Mouse (Mus musculus): ENCODE results near the gene Ctnnbl1.
A peak's percentile ranks its signal among the peaks of the same experiment; 100 is the strongest.

Ctnnbl1 gene

GRCm38 (mm10) chr2:157736854-157737850 lies at the start of gene Ctnnbl1:
Gene Ctnnbl1 (plus strand): TSS chr2:157737401.
- DNase-seq (ENCODE audit: low read depth, low spot score) = peak; percentile 100

DNA sequence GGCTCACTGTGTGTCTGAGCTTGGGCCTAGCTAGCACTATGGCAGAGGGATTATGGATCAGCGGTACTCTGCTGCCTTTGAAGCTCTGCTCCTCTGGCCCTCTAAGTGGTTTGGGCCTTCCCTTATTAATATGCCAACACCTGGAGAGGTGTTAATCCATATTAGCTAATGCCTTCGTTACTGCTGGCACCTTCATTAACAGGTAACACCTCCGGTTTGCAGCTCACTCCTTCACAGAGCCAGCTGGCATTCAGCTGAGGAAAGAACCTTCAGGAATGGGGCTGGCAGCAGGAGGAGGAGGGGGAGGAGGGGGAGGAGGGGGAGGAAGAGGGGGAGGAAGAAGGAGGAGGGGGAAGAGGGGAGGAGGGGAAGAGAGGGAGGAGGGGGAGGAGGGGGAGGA lies 49.7 kb upstream of the Ctnnbl1 start:
- DNase-seq (ENCODE audit: low read depth, low spot score) = no peak

- DNase-seq (ENCODE audit: low read depth, low spot score) = no peak
These were observed 45.7 kb upstream of the Ctnnbl1 start for GRCm38 (mm10) chr2:157691266-157692105.

DNA sequence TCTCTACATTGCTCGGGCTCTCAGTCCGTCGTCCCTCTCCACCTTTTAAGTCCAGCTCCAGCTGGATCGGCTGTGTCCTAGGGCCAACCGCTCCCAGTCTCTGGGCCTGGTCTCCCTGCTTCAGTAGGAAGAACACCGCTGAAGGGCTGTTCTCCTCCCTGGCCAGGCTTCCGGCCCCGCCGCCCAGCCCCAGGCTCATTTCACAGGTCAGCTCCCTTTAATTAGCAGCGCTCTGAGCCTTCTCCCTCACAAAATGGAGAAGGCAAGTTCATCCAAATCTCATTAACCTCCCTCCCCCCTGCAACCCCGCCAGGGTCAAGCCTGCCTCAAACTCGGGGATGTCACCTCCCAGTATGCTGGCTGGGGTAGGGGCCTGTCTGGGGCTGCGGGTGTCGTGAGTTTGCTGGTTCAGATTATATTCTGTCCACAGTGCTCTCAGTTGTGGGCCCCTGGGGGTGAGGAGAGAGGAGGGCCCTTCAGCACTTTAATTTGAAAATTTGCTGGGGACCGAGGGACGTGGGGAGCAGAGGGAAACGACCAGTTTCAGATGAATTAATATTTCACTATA lies 44.8 kb upstream of the Ctnnbl1 start:
- no peak for DNase-seq (ENCODE audit: low read depth, low spot score)

DNA sequence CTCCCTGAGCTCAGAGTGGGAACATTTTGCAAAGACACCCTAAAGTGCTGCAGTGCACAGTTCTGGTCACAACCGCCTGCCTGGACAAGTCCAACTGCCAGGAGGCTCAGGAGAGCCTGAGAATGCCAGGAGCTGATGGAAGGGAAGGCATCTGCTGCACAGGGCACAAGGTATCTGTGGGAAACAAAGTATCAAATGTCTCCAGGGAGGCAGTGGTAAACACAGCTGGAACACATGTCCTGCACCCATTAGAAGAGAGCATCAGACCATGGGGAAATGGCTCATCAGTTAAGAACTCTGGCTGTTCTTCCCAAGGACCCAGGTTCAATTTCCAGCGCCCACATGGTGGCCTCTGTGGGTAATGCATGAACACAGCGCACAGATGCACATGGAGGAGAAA lies 43.6 kb upstream of the Ctnnbl1 start:
- DNase-seq (ENCODE audit: low read depth, low spot score) = peak; percentile 6

DNA sequence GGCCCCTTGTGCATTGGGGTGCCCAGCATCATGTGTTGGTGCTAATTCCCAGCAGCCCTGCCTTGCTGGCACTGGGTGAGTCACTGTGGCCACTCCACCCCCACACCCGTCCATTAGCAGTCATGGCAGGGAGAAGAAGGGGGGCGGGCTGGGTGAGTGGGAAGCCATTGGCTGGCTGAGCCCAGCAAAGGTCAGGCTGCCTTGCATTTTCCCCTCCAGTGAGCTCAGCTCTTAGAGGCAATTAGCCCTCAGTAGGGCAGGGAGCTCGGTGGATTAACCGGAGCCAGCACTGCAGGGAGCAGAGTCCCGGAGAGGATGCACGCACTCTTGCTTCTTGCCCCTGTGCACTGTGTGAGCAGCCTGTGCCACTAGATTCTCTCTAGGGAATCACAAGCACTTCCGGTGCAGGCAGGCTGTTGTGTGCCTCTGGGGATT lies 40.9 kb upstream of the Ctnnbl1 start:
- DNase-seq (ENCODE audit: low read depth, low spot score) = no peak

DNA sequence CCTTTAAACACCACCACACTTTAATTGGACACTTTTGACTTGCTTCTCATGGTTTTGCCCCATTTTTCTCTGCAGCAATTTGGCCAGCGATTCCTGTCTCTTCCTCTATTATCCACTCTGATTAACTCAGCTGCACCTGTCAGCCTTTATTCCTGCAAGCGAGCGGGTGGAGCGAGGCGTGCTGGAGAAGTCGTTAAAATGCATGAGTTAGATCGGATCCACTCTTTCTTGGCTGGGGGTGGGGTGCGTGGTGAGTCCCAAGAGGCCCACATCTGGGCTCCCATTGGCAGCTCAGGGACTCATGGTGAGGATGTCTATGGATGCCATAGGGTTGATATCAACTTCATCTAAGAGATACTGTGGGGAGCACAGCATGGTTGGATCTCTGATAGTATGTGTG lies 34.0 kb upstream of the Ctnnbl1 start:
- DNase-seq (ENCODE audit: low read depth, low spot score) = no peak

- no peak for DNase-seq (ENCODE audit: low read depth, low spot score)
These were observed 32.0 kb upstream of the Ctnnbl1 start for GRCm38 (mm10) chr2:157704991-157705776.

GRCm38 (mm10) chr2:157705777-157706158 lies 31.4 kb upstream of the Ctnnbl1 start:
- DNase-seq (ENCODE audit: low read depth, low spot score) = no peak

DNA sequence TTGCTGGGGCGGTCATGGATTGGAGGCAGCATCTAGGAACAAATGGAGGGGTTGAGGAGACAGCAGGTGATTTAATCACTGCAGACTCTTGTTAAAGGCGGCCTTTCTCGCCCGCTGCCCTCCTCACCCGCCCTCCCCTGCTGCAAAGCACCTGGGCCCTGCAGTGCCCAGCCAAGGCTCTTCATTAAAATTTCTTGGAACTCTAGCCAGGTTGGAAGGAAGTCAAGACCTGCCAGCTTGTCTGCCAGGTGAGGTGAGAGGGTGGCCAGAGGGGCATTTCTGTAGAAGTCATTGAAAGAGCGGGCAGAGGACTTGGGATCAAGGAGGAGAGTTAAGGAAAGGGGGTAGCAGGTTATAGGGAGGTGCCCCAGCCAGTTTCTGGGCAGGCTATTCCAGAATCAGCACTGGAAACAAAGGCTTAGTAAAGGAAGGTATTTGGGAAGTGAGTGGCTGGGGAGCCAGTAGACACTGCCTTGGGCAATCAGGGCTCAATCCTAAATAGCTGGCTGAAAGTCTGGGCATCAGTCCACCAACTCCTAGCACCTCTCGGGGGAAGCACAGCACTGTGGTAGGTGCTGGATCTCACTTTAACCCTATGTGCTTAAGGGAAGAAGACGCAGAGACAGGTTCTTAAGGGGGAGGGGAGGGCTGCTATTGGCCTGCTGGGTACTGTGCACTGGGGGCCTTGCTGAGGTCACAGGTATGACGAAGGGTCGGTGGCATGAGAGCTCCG lies 29.8 kb upstream of the Ctnnbl1 start:
- DNase-seq (ENCODE audit: low read depth, low spot score) = no peak

- no peak for DNase-seq (ENCODE audit: low read depth, low spot score)
These were observed 24.5 kb upstream of the Ctnnbl1 start for GRCm38 (mm10) chr2:157712677-157713076.

GRCm38 (mm10) chr2:157715586-157716191 lies 21.5 kb upstream of the Ctnnbl1 start:
- DNase-seq (ENCODE audit: low read depth, low spot score) = peak; percentile 74

DNA sequence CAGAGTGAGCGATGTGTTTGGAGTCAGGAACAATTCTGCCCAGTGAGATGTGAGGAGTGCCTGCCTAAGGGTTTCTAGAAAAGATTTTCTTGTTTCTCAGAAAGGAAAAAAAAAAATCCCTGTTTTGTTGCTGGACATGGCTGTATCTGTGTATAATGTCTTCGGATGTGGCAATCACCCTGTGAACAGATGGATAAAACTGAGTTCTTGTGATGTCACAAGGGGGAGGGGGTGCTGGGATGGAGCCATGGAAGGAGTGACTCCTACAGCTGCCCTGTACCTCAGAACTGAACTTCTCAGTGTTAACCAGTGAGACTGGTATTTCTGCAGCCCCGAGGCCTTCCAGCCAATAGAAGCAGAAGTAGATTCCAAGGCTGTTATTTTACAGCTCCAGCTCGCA lies 18.8 kb upstream of the Ctnnbl1 start:
- DNase-seq (ENCODE audit: low read depth, low spot score) = peak; percentile 41

DNA sequence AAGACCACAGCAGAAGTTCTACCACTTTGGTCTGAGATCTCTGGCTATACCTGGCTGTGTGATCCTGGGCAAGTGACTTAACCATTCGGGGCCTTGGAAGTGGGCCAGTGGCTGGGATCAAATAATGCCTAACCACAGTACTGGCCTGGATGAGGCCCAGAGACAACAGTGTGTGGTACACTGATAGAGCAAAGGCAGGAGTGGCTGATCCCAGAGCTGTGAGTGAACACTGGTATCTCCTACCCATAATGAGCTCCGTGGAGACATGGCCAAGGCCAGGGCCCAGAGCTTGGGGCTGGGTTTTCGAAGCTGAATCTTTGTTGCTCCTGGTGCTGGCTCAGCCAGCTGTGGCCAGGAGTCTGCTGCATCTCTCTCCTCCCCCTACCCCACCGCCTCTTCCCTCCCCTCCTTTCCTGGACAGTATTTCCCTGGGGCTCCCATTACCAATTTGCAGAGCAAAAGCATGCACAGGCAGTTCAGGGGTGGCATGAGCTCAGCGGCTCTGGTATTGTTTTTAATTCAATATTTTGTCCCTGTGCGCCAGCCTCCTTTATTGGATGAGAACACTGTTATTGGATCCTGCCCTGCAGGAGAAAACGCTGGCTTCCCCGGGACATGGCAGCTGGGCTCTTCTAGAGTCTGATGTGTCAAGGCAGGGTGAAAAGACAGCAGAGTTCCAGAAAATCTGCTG lies 13.2 kb upstream of the Ctnnbl1 start:
- no peak for DNase-seq (ENCODE audit: low read depth, low spot score)

DNA sequence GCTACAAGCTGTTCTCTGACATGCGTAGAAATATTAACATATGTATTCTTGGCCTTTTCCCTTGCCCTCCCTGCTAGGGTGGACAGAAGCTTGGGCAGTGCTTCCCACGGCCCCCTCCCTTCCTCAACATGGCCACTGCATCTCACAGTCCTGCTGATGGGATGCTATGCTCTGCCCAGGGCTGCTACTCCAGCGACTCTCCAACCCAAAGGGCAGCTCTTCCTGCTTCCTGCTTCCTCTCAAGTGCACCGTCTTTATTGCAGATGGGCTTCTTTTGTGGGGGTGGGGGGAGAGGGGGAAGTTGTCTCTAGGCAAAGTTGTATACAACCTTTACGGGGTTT lies 12.7 kb upstream of the Ctnnbl1 start:
- DNase-seq (ENCODE audit: low read depth, low spot score) = no peak

GRCm38 (mm10) chr2:157744619-157745018 lies 7.4 kb downstream of the Ctnnbl1 start:
- DNase-seq (ENCODE audit: low read depth, low spot score) = no peak

DNA sequence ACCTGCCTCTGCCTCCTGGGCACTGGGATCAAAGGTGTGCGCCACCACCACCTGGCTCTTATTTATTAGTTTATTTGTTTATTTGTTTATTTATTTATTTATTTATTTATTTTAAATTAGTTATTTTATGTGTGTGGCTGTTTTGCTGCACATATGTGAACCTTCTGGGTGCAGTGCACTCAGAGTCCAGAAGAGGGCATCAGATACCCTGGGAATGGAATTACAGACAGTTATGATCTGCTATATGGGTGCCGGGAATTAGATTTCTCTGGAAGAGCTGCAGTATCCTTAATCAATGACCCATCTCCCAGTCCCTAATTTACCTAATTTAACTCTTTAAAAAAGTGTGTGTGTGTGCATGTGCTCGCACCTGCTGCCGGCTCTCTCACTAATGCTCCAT lies 8.5 kb downstream of the Ctnnbl1 start:
- DNase-seq (ENCODE audit: low read depth, low spot score) = no peak

DNA sequence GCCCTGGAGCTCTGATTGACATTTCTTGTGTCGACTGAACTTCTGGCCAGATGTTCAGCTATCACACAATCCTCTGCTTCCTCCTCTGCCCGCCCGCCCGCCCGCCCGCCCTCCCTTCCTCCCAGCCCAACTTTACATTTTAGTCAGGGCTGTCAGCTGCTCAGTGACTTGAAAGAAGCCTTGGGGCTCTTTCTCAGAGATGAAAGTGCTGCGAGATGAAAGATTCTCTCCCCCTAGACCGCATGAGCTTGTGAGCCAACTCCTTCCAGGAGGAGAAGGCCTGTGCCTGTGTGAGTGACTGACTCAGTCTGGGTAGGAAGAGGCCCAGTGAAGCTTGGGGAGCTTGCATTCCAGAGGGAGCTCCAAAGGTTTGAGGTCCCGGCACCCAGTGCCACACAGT lies 9.4 kb downstream of the Ctnnbl1 start:
- DNase-seq (ENCODE audit: low read depth, low spot score) = no peak

- DNase-seq (ENCODE audit: low read depth, low spot score) = no peak
These were observed 10.8 kb downstream of the Ctnnbl1 start for GRCm38 (mm10) chr2:157747989-157748388.

DNA sequence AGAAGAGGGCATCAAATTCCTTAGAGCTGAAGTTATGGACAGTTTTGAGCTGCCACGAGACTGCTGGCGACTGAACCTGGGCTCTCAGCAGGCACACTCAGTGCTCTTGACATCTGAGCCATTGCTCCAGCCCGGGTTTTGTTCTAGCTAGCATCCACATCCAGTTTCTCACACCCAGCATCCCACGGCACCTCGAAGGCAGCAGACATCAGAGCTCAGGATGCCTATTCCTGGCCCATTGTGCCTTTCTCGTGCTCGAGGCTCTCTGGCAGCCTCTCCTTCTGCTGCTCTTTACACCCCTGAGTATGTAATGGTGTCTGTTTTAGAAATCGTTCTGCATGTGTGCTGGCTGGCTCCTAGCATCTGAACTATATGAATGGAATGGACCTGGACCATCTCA lies 13.3 kb downstream of the Ctnnbl1 start:
- no peak for DNase-seq (ENCODE audit: low read depth, low spot score)
